In the genomic region with DNA sequence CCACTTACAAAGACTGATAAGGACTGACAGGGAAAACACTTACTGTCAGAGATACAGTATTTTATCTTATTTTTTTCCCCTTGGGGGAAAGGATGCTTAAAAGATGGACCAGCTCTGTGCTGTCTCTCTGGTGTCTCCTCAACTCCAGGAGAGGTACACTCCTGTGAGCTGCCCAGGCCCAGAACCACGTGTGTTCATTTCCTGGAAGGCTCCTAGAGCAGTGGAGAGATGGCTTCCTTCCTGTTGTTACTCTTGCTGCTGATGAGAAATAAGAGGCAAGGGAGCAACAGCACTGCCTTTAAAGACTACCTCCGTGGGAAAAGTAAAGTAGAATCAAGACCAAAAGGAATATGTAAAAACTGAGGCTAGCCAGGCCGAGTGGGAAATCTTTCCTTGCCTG, we compare ENCODE assay signal across 23 mouse cellular contexts.
DNase-seq lines count a peak whose midpoint lies in the region; ATAC-seq lines count a peak whose summit lies in the region.
"Had no signal": no experiment of that assay in that cellular context is flagged by ENCODE, and none has a peak within 500 bp of the region (broad histone marks: within the 10 kb centered on the region; RNA-seq: fewer than 3 reads in every experiment).

No protein-coding gene starts in this region.

- H3K27ac ChIP-seq in forebrain, embryonic 15.5 days (replicated peaks): no peak overlapping the region
- H3K27ac ChIP-seq: heart, embryonic 13.5 days; hindbrain, embryonic 14.5 days; hindbrain, postnatal 0 days; intestine, embryonic 15.5 days had no signal

- H3K9me3 ChIP-seq in forebrain, embryonic 15.5 days: no peaks in the 10 kb centered on the region
- H3K9me3 ChIP-seq: heart, embryonic 13.5 days; intestine, embryonic 15.5 days had no signal

- no peak overlapping the region for H3K9ac ChIP-seq in forebrain, embryonic 15.5 days (replicated peaks)
- H3K9ac ChIP-seq: heart, embryonic 13.5 days; hindbrain, embryonic 14.5 days; intestine, embryonic 15.5 days had no signal

- no peaks in the 10 kb centered on the region for H3K36me3 ChIP-seq in forebrain, embryonic 15.5 days
- H3K36me3 ChIP-seq: heart, embryonic 13.5 days; intestine, embryonic 15.5 days had no signal

- 82% methylated on average over 3 of the region's 3 CpGs for WGBS in forebrain, embryonic 15.5 days

- H3K4me2 ChIP-seq in forebrain, embryonic 15.5 days (replicated peaks): no peak overlapping the region
- H3K4me2 ChIP-seq: heart, embryonic 13.5 days; hindbrain, embryonic 14.5 days; intestine, embryonic 15.5 days had no signal

- no peak overlapping the region for H3K4me3 ChIP-seq in forebrain, embryonic 15.5 days
- H3K4me3 ChIP-seq: heart, embryonic 13.5 days; intestine, embryonic 15.5 days had no signal

- peak; percentile 24 for DNase-seq in heart, adult 11 months
- DNase-seq in heart, adult 18-20 months: no peak
- DNase-seq in naive thymus-derived CD4-positive, alpha-beta T cell, adult 2 months (ENCODE audit: low read depth): peak; percentile 41
- no peak for DNase-seq in thymus, postnatal 36 days
- DNase-seq: adrenal gland, adult 8-10 months; adrenal gland, postnatal 25 days; cerebellum, adult 11-12 months; cerebellum, adult 8-10 months; cerebellum, postnatal 10 days; cerebellum, postnatal 36 days; gastrocnemius, postnatal 10 days; gastrocnemius, postnatal 36 days; heart, postnatal 14 days; heart, postnatal 4 days; kidney, adult 11 months; kidney, adult 8-10 months had no signal

- ATAC-seq in activated CD4-positive, CD25-positive, alpha-beta regulatory T cell, adult 4 months: peak; percentile 55
- no peak for ATAC-seq in forebrain, embryonic 15.5 days (replicated peaks)
- ATAC-seq: forebrain, embryonic 14.5 days; hindbrain, postnatal 0 days; intestine, embryonic 15.5 days had no signal

- H3K27me3 ChIP-seq in forebrain, embryonic 15.5 days: no peaks in the 10 kb centered on the region
- H3K27me3 ChIP-seq: heart, embryonic 13.5 days; intestine, embryonic 15.5 days had no signal

- 0 out of 2 replicates have a peak, but pooled peaks cover 5% of the 10 kb centered on the region for H3K4me1 ChIP-seq in forebrain, embryonic 15.5 days

Comparison
In these comparisons a context has a peak if more than half of its experiments do, and no peak if none do; other contexts are left out.
1. DNase-seq: peak in heart, adult 11 months (single experiment) and naive thymus-derived CD4-positive, alpha-beta T cell, adult 2 months (single experiment); none in heart, adult 18-20 months (0 of 2) and thymus, postnatal 36 days (0 of 2).